Mouse (Mus musculus) spleen, adult 2 months (tissue): ENCODE data around the gene Iqcf4. TPM values are rescaled to one million over a fixed set of nuclear protein-coding genes. Genes with fewer than 3 reads are reported as not detected.

Experiments
- DNase-seq, 2 experiments: peaks; one replicate each; pipeline versions ENCODE4 v3.0.0 to v3.0.0-alpha.2; 2012 to 2021; ENCODE audit warnings: low spot score in 2 of 2, low read depth in 1 of 2
- H3K27ac ChIP-seq: fragments of 200-500 bp; 2 replicates; pipeline ENCODE4 v1.5.1; 2012; ENCODE audit warnings: low read length, inconsistent platforms; ENCODE audit not compliant: insufficient read depth
- H3K27me3 ChIP-seq: fragments of 200-500 bp; 2 replicates; pipeline ENCODE4 v1.6.1; 2012; ENCODE audit warnings: mild to moderate bottlenecking, moderate library complexity, low read length, inconsistent platforms; ENCODE audit not compliant: control insufficient read depth, insufficient read depth
- H3K36me3 ChIP-seq: fragments of 200-500 bp; 2 replicates; pipeline ENCODE4 v1.6.1; 2012; ENCODE audit warnings: mild to moderate bottlenecking, low read length, inconsistent platforms; ENCODE audit not compliant: control insufficient read depth, insufficient read depth
- H3K4me1 ChIP-seq: fragments of 200-500 bp; 2 replicates; pipeline ENCODE4 v1.6.1; 2011; ENCODE audit warnings: inconsistent platforms; ENCODE audit not compliant: control insufficient read depth, insufficient read depth, insufficient read length
- H3K4me3 ChIP-seq: fragments of 200-500 bp; 2 replicates; pipeline ENCODE4 v1.5.1; 2011; ENCODE audit warnings: mild to moderate bottlenecking, inconsistent platforms; ENCODE audit not compliant: insufficient read depth, insufficient read length; ENCODE audit errors: extremely low read depth
- CTCF ChIP-seq: fragments of 200-500 bp; IDR thresholded peaks from 2 replicates; pipeline ENCODE4 v1.5.1; 2011; ENCODE audit warnings: mild to moderate bottlenecking, inconsistent platforms; ENCODE audit not compliant: insufficient read depth, insufficient read length, insufficient replicate concordance; ENCODE audit errors: extremely low read depth
- POLR2A ChIP-seq: fragments of 200-500 bp; IDR thresholded peaks from 2 replicates; pipeline ENCODE4 v1.6.1; 2011; ENCODE audit warnings: low read depth, low read length, inconsistent platforms
- WGBS: fragments of 180-500 bp; shearing (Covaris S2); methylation state at CpG from one replicate; pipeline ENCODE4 v1.1.7; 2018; 5-methylcytosine and 5-hydroxymethylcytosine counted together
- polyA plus RNA-seq: library from polyadenylated mRNA; depleted of rRNA; stranded (reverse); fragments of >200 nt; gene quantifications from 2 replicates; pipeline ENCODE4 v1.2.3, GENCODE M21; 2012; rRNA removed

Iqcf4 gene
- not detected in 2 replicates for polyA plus RNA-seq

DNA sequence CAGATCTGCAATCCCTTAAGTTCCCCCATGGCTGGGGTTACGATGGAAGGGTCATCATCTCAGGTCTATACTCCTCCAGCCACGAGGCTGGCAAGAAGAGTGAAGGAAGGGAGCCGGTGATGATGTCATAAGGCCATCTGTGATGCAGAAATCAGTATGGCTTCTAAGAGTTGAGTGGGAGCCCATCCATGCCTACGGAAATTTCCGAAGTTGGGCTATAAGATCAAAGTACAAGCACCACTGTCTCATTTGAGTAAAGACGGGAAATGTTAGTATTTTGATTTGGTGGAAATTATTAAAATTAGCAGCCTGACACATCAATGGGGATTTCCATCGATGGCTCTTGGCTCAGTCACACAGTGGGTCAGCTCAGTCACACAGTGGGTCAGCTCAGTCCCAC lies at the start of gene Iqcf4:
Gene Iqcf4, minus strand, starts transcription at position 101 of the 400 bp plus-strand sequence.
- H3K4me3 ChIP-seq: no peak within 1 kb of the TSS
- H3K27me3 ChIP-seq: no peaks in the 10 kb centered on the region
- H3K4me1 ChIP-seq: no peaks in the 10 kb centered on the region
- no peak within 1 kb of the TSS for H3K27ac ChIP-seq
- WGBS: 84% methylated on average over 7 of the region's 7 CpGs
- no peak for DNase-seq
- TF ChIP-seq CTCF (no peak), POLR2A (no peak)
- H3K36me3 ChIP-seq: no peaks in the 10 kb centered on the region

DNA sequence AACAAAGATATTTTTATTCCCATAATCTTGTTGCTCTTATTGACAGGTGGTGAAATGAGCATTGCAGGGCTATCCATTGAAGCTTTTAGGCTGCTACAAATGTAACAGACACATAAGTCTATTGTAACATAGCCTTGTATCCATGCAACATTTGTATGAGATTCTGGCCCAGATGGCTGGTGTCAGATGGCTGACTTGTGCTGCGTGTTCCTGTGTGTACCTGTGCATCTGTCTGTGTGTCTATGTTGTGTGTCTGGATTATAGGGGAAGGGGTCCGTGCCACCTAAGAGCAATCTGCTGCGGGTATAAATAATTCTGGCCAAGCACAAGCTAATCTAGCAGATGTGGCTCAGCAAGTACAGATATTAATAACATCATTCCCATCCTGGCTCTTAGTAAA lies 46.7 kb upstream of the Iqcf4 start:
- TF ChIP-seq CTCF: no peak
- Histone ChIP-seq H3K4me1 (no peaks in the 10 kb centered on the region), H3K27me3 (no peaks in the 10 kb centered on the region), H3K36me3 (no peaks in the 10 kb centered on the region), H3K4me3 (no peak overlapping the region), H3K27ac (no peak overlapping the region)
- 77% methylated on average over 3 of the region's 3 CpGs for WGBS
- DNase-seq: no peak

DNA sequence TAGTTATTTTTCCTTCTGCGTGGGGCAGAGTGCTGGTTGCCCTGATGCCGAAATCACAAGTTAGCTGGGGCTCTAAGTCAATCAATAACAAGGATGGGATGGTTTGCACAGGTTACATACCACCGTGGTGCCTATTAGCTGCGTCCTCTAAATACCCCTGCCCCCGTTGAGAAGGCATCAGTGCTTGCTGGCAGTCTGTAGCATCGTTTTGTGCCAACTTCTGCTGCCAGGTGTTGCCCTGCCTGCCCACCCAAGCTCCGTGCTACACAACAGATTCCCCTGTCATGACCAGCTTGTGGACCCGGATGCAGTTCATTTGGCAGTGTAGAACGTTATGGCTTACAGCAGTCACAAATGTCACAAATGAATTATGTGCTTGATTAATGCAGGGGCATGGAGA lies 45.5 kb upstream of the Iqcf4 start:
- Histone ChIP-seq H3K27ac (no peak overlapping the region), H3K4me3 (no peak overlapping the region), H3K36me3 (no peaks in the 10 kb centered on the region), H3K4me1 (no peaks in the 10 kb centered on the region), H3K27me3 (no peaks in the 10 kb centered on the region)
- WGBS: 86% methylated on average over 9 of the region's 9 CpGs
- TF ChIP-seq POLR2A: no peak
- TF ChIP-seq CTCF: no peak
- no peak for DNase-seq

DNA sequence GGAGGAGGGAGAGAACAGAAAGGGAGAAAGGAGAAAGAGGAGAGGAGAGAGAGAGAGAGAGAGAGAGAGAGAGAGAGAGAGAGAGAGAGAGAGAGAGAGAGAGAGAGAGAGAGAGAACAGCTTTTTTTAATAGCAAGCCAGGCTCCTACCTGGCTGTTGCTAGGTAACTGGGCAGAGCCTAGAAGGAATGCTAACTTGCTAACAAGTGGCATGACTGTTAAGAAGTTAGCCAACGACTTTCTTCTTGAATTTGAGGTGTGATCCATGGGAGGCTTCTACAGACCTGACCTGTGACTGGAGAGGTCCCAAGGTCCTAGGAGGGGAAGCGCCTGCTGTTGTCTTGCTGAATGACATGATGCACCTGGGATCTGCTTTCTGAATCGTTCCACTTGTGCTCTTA lies 43.8 kb upstream of the Iqcf4 start:
- no peak for DNase-seq
- TF ChIP-seq POLR2A: no peak
- TF ChIP-seq CTCF: no peak
- Histone ChIP-seq H3K4me3 (no peak overlapping the region), H3K27ac (no peak overlapping the region), H3K27me3 (no peaks in the 10 kb centered on the region), H3K36me3 (no peaks in the 10 kb centered on the region), H3K4me1 (no peaks in the 10 kb centered on the region)
- 55% methylated on average over 3 of the region's 3 CpGs for WGBS

DNA sequence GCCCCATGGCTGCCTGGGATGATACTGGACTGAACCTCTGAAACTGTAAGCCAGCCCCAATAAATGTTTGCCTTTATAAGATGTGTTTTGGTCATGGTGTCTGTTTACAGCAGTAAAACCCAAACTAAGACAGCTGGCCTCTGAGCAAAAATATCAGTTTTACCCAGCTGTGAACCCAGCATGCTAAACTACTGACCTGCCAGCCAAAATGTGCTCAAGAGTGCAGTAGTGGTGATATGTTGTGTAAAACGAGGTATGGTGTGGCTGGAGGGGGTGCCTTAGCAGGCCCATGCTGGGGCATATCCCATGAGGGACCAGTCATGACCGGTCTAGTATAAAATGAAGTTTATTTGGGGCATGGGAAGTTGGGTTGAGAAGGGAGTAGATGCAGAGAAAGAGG lies 43.2 kb upstream of the Iqcf4 start:
- no peaks in the 10 kb centered on the region for H3K4me1 ChIP-seq
- H3K27ac ChIP-seq: no peak overlapping the region
- whole genome bisulfite sequencing: 61% methylated on average over 2 of the region's 2 CpGs
- no peaks in the 10 kb centered on the region for H3K36me3 ChIP-seq
- H3K27me3 ChIP-seq: no peaks in the 10 kb centered on the region
- DNase-seq: no peak
- H3K4me3 ChIP-seq: no peak overlapping the region
- TF ChIP-seq CTCF (no peak), POLR2A (no peak)

DNA sequence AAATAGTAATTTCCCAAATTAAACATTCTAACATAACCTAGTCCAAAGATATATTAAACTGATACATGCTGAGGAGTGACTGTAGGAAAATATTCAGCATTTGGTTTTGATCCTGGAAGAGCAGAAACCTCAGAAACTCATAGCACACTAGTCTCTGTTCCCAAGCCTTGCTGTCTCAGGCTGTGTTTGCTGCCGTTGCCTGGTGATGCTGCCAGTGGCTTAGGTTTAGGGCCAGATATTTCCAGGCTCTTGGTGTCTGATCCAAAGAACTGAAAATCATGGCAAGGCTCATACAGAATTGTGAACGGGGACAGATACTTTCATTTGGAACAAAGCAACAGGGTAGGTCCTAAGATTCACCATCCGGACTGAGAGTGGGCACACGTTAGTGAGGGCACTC lies 39.9 kb upstream of the Iqcf4 start:
- H3K4me3 ChIP-seq: no peak overlapping the region
- DNase-seq: no peak
- H3K4me1 ChIP-seq: no peaks in the 10 kb centered on the region
- TF ChIP-seq CTCF: no peak
- no peak for TF ChIP-seq POLR2A
- WGBS: 86% methylated on average over 4 of the region's 4 CpGs
- H3K27ac ChIP-seq: no peak overlapping the region
- H3K36me3 ChIP-seq: no peaks in the 10 kb centered on the region
- no peaks in the 10 kb centered on the region for H3K27me3 ChIP-seq

GRCm38 (mm10) chr9:106600546-106600945 lies 29.8 kb upstream of the Iqcf4 start:
- no peaks in the 10 kb centered on the region for H3K36me3 ChIP-seq
- no peaks in the 10 kb centered on the region for H3K27me3 ChIP-seq
- no peaks in the 10 kb centered on the region for H3K4me1 ChIP-seq
- DNase-seq: peak in 1 of 2 experiments; percentile 16
- no peak overlapping the region for H3K27ac ChIP-seq
- no peak overlapping the region for H3K4me3 ChIP-seq
- TF ChIP-seq POLR2A (no peak), CTCF (peak; percentile 49; the same call in 1 of the 2 replicates)
- 27% methylated on average over 8 of the region's 8 CpGs for WGBS
